Mouse (Mus musculus) liver, embryonic 13.5 days (tissue): ENCODE data around the gene Pfn1. TPM values are rescaled to one million over a fixed set of nuclear protein-coding genes. Genes with fewer than 3 reads are reported as not detected.

Experiments used
- ATAC-seq: fragments of 200-750 bp; cut with Nextera tagmentation; 2 replicates; pipeline ENCODE4 v1.8.0; 2017; ENCODE audit warnings: low read depth, mild to moderate bottlenecking, moderate number of reproducible peaks, moderate library complexity
- DNase-seq: peaks from one replicate; pipeline ENCODE4 v3.0.0; 2022
- H3K27ac ChIP-seq: fragments of 300-500 bp; sonication (generic); 2 replicates; pipeline ENCODE4 v1.5.1; 2015; ENCODE audit warnings: moderate library complexity, mild to moderate bottlenecking, inconsistent platforms
- H3K27me3 ChIP-seq: fragments of 300-500 bp; sonication (generic); 2 replicates; pipeline ENCODE4 v1.6.1; 2015; ENCODE audit warnings: mild to moderate bottlenecking, inconsistent platforms
- H3K36me3 ChIP-seq: fragments of 300-500 bp; sonication (generic); 2 replicates; pipeline ENCODE4 v1.6.1; 2015; ENCODE audit warnings: mild to moderate bottlenecking, inconsistent platforms
- H3K4me1 ChIP-seq: fragments of 300-500 bp; sonication (generic); replicated peaks from 2 replicates; pipeline ENCODE4 v1.6.1; 2015; ENCODE audit warnings: inconsistent platforms
- H3K4me2 ChIP-seq: fragments of 300-500 bp; sonication (generic); 2 replicates; pipeline ENCODE4 v1.6.1; 2015; ENCODE audit warnings: inconsistent platforms, mild to moderate bottlenecking, moderate library complexity
- H3K4me3 ChIP-seq: fragments of 300-500 bp; sonication (generic); replicated peaks from 2 replicates; pipeline ENCODE4 v1.5.1; 2015; ENCODE audit warnings: mild to moderate bottlenecking, inconsistent platforms
- H3K9ac ChIP-seq: fragments of 300-500 bp; sonication (generic); 2 replicates; pipeline ENCODE4 v1.6.1; 2015; ENCODE audit warnings: mild to moderate bottlenecking, inconsistent platforms
- H3K9me3 ChIP-seq: fragments of 300-500 bp; sonication (generic); replicated peaks from 2 replicates; pipeline ENCODE4 v1.6.1; 2016; ENCODE audit warnings: inconsistent platforms
- WGBS: fragments of 180-500 bp; shearing (Covaris S2); methylation state at CpG from one replicate; pipeline ENCODE4 v1.1.7; 2015; ENCODE audit not compliant: insufficient replicate concordance; 5-methylcytosine and 5-hydroxymethylcytosine counted together
- polyA plus RNA-seq: library from polyadenylated mRNA; unstranded; fragments of >200 nt; fragmentation: Nextera tagmentation; extraction: Ambion mirVana; gene quantifications from 2 replicates; pipeline ENCODE4 v1.2.1, GENCODE M21; 2015

Pfn1 gene
- 1,347 and 1,531 TPM in 2 replicates for polyA plus RNA-seq

GRCm38 (mm10) chr11:70654198-70654922, at the start of gene Pfn1:
Pfn1 (minus strand) TSS chr11:70654644.
- under 1% methylated on average over 61 of the region's 61 CpGs for WGBS
- Histone ChIP-seq H3K9me3 (no peaks in the 10 kb centered on the region), H3K9ac (peak within 1 kb of the TSS; percentile 99), H3K36me3 (peaks cover 39% of the 10 kb centered on the region), H3K4me1 (peaks cover 76% of the 10 kb centered on the region), H3K27me3 (no peaks in the 10 kb centered on the region), H3K27ac (peak within 1 kb of the TSS; percentile 99), H3K4me3 (peak within 1 kb of the TSS; percentile 100), H3K4me2 (peak within 1 kb of the TSS; percentile 96)
- DNase-seq (peak; percentile 63), ATAC-seq (peak; percentile 49)

DNA sequence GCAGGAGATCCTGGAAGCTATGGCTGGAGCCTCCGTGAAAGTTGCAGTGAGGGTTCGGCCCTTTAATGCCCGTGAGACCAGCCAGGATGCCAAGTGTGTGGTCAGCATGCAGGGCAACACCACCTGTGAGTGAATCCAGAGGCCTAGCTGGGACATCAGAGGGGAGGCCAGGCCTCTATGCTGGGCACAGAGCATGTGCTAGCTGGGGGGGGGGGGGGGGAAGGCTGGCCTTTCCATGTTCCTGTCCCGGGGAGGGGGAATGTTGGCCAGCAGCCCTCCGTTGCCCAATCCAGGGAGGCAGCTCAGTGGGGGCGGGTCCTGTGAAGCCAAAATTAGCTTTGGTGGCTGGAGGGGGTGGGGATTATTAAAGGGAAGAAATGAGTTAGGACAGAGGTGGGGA, 48.3 kb upstream of the Pfn1 start:
- DNase-seq = no peak
- peaks cover 35% of the 10 kb centered on the region for H3K36me3 ChIP-seq

DNA sequence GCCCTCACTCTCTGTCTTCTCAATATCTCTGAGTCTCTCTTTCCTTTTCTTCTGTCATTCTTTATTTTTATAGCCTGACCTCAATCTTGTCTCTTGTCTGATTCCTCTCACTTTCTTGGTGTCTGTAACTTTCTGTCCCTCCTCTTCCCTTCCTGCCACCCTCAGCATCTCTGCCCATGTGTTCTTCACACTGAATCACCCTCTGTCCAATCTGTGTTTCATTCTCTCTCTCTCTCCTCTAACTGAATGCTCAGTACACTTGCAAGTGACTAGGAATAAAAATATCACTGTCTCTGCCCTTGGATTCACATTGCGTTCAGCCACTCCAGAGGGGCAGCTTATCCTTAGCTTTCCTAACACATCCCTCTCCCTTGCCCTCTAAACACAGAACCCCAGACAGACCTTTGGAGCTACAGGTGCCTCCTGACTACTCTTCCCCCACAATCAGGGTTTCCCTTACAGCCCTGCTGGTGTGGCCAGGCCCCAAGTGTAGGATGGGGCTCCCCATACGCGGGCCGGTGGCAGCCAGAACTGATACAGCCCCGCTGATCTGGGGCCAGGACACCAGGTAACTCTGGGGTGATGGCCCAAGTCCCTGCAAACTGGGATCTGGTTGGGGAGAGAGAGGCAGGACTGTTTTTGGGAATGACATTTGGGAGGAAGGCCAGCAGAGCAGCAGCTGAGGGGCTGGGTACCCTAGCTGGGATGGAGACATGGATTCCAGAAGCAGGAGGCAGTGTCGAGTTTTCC, 47.7 kb upstream of the Pfn1 start:
- peak overlapping the region; percentile 84 for H3K9ac ChIP-seq
- 0 out of 2 replicates have a peak overlapping the region, but pooled peaks have one; percentile 74 for H3K27ac ChIP-seq
- ATAC-seq = no peak
- peaks cover 36% of the 10 kb centered on the region for H3K4me1 ChIP-seq
- WGBS = 72% methylated on average over 6 of the region's 6 CpGs
- peak overlapping the region; percentile 76 for H3K4me3 ChIP-seq
- peak overlapping the region; percentile 96 for H3K4me2 ChIP-seq
- no peak for DNase-seq
- H3K27me3 ChIP-seq = peaks cover 31% of the 10 kb centered on the region
- no peaks in the 10 kb centered on the region for H3K9me3 ChIP-seq
- H3K36me3 ChIP-seq = peaks cover 29% of the 10 kb centered on the region

More for the DNA sequence above, 48.3 kb upstream of the Pfn1 start:
- Histone ChIP-seq H3K9me3 (no peaks in the 10 kb centered on the region), H3K4me3 (no peak overlapping the region), H3K4me1 (peaks cover 36% of the 10 kb centered on the region), H3K4me2 (0 out of 2 replicates have a peak overlapping the region, but pooled peaks have one; percentile 96), H3K9ac (no peak overlapping the region), H3K27me3 (peaks cover 31% of the 10 kb centered on the region), H3K27ac (no peak overlapping the region)
- 65% methylated on average over 6 of the region's 6 CpGs for WGBS
- ATAC-seq = no peak

DNA sequence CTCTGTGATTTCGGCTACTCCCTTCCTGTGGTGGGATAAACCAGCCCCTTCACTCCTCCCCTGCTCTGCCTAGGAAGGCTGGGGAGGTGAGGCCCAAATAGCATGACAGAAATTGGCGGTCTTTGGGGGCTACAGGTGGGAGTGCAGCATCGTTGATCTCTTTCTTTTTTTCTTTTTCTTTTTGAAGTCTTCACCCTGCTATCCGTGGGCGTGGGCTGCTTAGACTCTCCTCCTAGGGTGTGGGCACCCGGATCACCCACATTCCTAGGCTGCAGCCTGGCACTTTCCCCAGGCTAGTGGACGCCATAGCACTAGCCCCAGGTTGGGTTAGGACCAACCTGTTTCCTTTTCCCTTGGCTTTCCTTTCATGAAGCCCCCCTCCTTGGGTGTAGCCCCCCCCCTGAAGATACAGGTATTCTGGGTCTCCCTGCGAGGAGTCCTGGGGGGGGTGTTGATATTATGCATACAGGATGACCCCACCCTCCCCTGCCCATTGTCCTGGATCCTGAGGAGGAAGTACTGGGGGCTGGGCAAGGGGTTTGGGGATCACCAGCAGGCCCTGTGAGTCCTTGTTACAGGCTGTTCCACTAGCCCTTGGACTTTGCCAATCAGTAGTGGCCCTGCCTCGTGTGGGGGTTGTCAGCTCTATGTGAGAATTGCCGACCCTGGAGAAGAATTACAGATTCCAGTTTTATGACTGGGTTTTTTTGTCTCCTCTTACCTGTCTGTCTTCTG, 46.9 kb upstream of the Pfn1 start:
- ATAC-seq (no peak), DNase-seq (no peak)
- Histone ChIP-seq H3K27me3 (peaks cover 35% of the 10 kb centered on the region), H3K9ac (peak overlapping the region; percentile 84), H3K9me3 (no peaks in the 10 kb centered on the region), H3K27ac (0 out of 2 replicates have a peak overlapping the region, but pooled peaks have one; percentile 74), H3K36me3 (peaks cover 24% of the 10 kb centered on the region), H3K4me1 (peaks cover 36% of the 10 kb centered on the region), H3K4me2 (peak overlapping the region; percentile 96), H3K4me3 (peak overlapping the region; percentile 76)
- 22% methylated on average over 10 of the region's 10 CpGs for WGBS

DNA sequence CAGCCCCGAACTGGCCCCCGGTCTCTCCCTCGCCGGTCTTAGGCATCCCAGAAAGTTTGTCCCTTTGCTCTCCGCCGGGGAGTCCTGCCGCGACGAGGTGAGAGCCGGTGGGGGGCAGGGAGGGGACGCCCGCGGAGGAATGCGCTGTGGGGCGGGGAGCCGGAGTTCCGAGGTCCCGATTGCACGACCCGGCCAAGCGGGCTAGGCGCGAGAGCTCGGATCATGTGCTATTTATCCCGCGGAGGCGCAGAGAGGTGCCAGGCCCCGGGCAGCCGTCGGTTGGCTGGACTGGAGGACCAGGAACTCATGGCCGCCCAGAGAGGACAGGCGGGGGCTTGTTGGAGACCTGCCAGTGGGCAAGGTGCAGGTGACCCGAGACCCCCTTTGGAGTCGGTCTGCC, 46.2 kb upstream of the Pfn1 start:
- Histone ChIP-seq H3K27me3 (peaks cover 39% of the 10 kb centered on the region), H3K4me2 (peak overlapping the region; percentile 96), H3K9me3 (no peaks in the 10 kb centered on the region), H3K9ac (peak overlapping the region; percentile 84), H3K4me1 (peaks cover 36% of the 10 kb centered on the region), H3K4me3 (peak overlapping the region; percentile 76), H3K36me3 (peaks cover 20% of the 10 kb centered on the region), H3K27ac (peak overlapping the region; percentile 74)
- under 1% methylated on average over 34 of the region's 34 CpGs for WGBS
- peak; percentile 45 for DNase-seq
- peak; percentile 19 for ATAC-seq

- Histone ChIP-seq H3K4me3 (peak within 1 kb of the TSS; percentile 76), H3K4me1 (peaks cover 36% of the 10 kb centered on the region), H3K36me3 (peaks cover 14% of the 10 kb centered on the region), H3K9ac (peak within 1 kb of the TSS; percentile 84), H3K27ac (peak within 1 kb of the TSS; percentile 74), H3K4me2 (peak within 1 kb of the TSS; percentile 96), H3K9me3 (no peaks in the 10 kb centered on the region), H3K27me3 (peaks cover 41% of the 10 kb centered on the region)
- WGBS = 1% methylated on average over 62 of the region's 69 CpGs
- DNase-seq (peak; percentile 92), ATAC-seq (peak; percentile 92)
These were observed 45.5 kb upstream of the Pfn1 start, which contains the start of the genes Inca1 and Kif1c for GRCm38 (mm10) chr11:70699722-70700556. Inca1 (minus strand) TSS chr11:70700155. Kif1c (plus strand) TSS chr11:70700548.

- no peak overlapping the region for H3K4me3 ChIP-seq
- DNase-seq = no peak
- WGBS = 53% methylated on average over 2 of the region's 2 CpGs
These were observed 44.6 kb upstream of the Pfn1 start for GRCm38 (mm10) chr11:70699051-70699450.

GRCm38 (mm10) chr11:70697376-70697775, 42.9 kb upstream of the Pfn1 start:
- Histone ChIP-seq H3K36me3 (no peaks in the 10 kb centered on the region), H3K4me3 (no peak overlapping the region), H3K27ac (no peak overlapping the region), H3K9ac (no peak overlapping the region), H3K4me1 (peaks cover 28% of the 10 kb centered on the region), H3K4me2 (no peak overlapping the region), H3K9me3 (no peaks in the 10 kb centered on the region), H3K27me3 (peaks cover 46% of the 10 kb centered on the region)
- ATAC-seq = no peak
- WGBS = 54% methylated on average over 3 of the region's 3 CpGs
- no peak for DNase-seq

More at GRCm38 (mm10) chr11:70699051-70699450, 44.6 kb upstream of the Pfn1 start:
- Histone ChIP-seq H3K27me3 (peaks cover 41% of the 10 kb centered on the region), H3K4me1 (peaks cover 36% of the 10 kb centered on the region), H3K9ac (no peak overlapping the region), H3K4me2 (no peak overlapping the region), H3K36me3 (peaks cover 5% of the 10 kb centered on the region), H3K9me3 (no peaks in the 10 kb centered on the region), H3K27ac (no peak overlapping the region)
- ATAC-seq = no peak

GRCm38 (mm10) chr11:70693504-70693903, 39.1 kb upstream of the Pfn1 start:
- Histone ChIP-seq H3K27me3 (peaks cover 27% of the 10 kb centered on the region), H3K36me3 (no peaks in the 10 kb centered on the region), H3K9me3 (no peaks in the 10 kb centered on the region), H3K4me2 (no peak overlapping the region), H3K9ac (no peak overlapping the region), H3K4me1 (peaks cover 5% of the 10 kb centered on the region), H3K27ac (no peak overlapping the region), H3K4me3 (no peak overlapping the region)
- ATAC-seq (no peak), DNase-seq (no peak)
- 42% methylated on average over 3 of the region's 3 CpGs for WGBS

DNA sequence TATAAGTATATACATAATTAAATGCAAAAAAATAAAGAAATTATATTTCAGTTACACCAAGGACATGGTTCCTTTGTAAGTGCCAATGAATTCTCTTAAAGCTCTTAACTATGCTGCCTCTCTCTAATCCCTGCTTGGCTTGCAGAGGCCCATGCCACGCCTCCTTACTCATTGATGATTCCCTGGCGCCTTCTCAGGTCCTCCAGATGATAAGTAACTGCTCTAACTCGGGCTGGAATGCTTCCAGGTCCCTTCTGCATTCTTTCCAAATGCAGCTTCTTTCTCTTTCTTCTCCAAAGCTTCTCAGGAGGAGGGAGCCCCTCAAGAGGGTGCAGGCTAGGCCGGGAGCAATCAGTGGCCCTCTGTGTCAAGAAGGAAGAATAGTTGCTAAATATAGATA, 35.1 kb upstream of the Pfn1 start:
- Histone ChIP-seq H3K4me2 (no peak overlapping the region), H3K4me3 (no peak overlapping the region), H3K4me1 (peaks cover 28% of the 10 kb centered on the region), H3K27me3 (peaks cover 8% of the 10 kb centered on the region; the same call in 1 of the 2 replicates), H3K9ac (no peak overlapping the region), H3K9me3 (no peaks in the 10 kb centered on the region), H3K27ac (no peak overlapping the region), H3K36me3 (no peaks in the 10 kb centered on the region)
- no peak for DNase-seq
- no peak for ATAC-seq
- 51% methylated on average over 4 of the region's 4 CpGs for WGBS
